Mouse (Mus musculus) heart, embryonic 10.5 days (tissue): ENCODE measurements at regions not wholly inside any gene's neighbourhood (a gene's known extent, or its start where the extent isn't known, plus 50 kb on each side); places are given as distances from the start of the nearest gene placed in this dataset.
A peak's percentile ranks its signal among the peaks of the same experiment; 100 is the strongest.

Experiments
- DNase-seq: peaks from one replicate; pipeline ENCODE4 v3.0.0-alpha.2; 2017; ENCODE audit warnings: low spot score
- H3K27ac ChIP-seq: fragments of 300-500 bp; sonication (generic); 2 replicates; pipeline ENCODE4 v1.5.1; 2016; ENCODE audit warnings: mild to moderate bottlenecking
- H3K27me3 ChIP-seq: fragments of 300-500 bp; sonication (generic); 2 replicates; pipeline ENCODE4 v1.6.1; 2016; ENCODE audit warnings: mild to moderate bottlenecking; ENCODE audit not compliant: poor library complexity, insufficient read depth, severe bottlenecking
- H3K36me3 ChIP-seq: fragments of 300-500 bp; sonication (generic); 2 replicates; pipeline ENCODE4 v1.6.1; 2016; ENCODE audit warnings: mild to moderate bottlenecking, moderate library complexity
- H3K4me1 ChIP-seq: fragments of 300-500 bp; sonication (generic); 2 replicates; pipeline ENCODE4 v1.6.1; 2016; ENCODE audit warnings: mild to moderate bottlenecking
- H3K4me3 ChIP-seq: fragments of 300-500 bp; sonication (generic); 2 replicates; pipeline ENCODE4 v1.5.1; 2016; ENCODE audit warnings: mild to moderate bottlenecking, moderate library complexity
- H3K9me3 ChIP-seq: fragments of 300-500 bp; sonication (generic); 2 replicates; pipeline ENCODE4 v1.6.1; 2016; ENCODE audit warnings: mild to moderate bottlenecking, moderate library complexity
- WGBS: fragments of 180-500 bp; shearing (Covaris S2); methylation state at CpG from one replicate; pipeline ENCODE4 v1.1.7; 2016; 5-methylcytosine and 5-hydroxymethylcytosine counted together

DNA sequence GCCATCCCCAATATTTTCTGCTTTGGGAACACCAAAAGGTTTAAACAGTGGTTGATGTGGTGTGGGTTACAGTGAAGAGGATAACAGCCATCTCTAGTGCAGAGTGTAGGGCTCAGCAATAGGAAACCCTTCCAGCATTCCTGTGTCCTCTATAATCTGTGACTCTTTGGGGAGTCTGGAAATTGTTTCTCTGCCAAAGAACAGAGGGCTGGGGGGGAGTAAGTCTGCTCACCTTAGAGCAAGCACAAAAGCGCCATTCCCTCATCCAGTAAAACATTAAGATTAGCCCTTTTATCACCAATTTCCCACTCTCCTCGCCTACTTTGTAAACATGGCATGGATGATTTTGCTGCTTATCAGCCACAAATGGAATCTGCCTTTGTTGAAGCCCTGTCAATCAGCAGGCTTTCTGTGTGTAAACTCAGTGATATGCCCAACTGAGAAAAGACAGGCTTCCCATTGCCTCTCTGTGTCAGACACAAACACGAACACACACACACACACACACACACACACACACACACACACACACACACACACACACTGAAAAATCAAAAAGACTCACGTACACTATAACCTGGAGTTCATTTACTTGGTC, 386.8 kb upstream of the Map3k7 start:
- H3K9me3 ChIP-seq = no peaks in the 10 kb centered on the region
- peaks cover 15% of the 10 kb centered on the region; the same call in 1 of the 2 replicates for H3K4me1 ChIP-seq
- DNase-seq = no peak
- WGBS = 7% methylated on average over 4 of the region's 4 CpGs
- peaks cover 4% of the 10 kb centered on the region; the same call in 1 of the 2 replicates for H3K27me3 ChIP-seq
- H3K36me3 ChIP-seq = no peaks in the 10 kb centered on the region
- H3K4me3 ChIP-seq = no peak overlapping the region
- H3K27ac ChIP-seq = no peak overlapping the region

- H3K36me3 ChIP-seq = no peaks in the 10 kb centered on the region
- H3K27ac ChIP-seq = no peak overlapping the region
- H3K9me3 ChIP-seq = no peaks in the 10 kb centered on the region
- no peaks in the 10 kb centered on the region for H3K27me3 ChIP-seq
- no peak overlapping the region for H3K4me3 ChIP-seq
- 78% methylated on average over 2 of the region's 2 CpGs for WGBS
- no peak for DNase-seq
- H3K4me1 ChIP-seq = no peaks in the 10 kb centered on the region
These were observed 380.4 kb upstream of the Map3k7 start for GRCm38 (mm10) chr4:31583495-31583894.

DNA sequence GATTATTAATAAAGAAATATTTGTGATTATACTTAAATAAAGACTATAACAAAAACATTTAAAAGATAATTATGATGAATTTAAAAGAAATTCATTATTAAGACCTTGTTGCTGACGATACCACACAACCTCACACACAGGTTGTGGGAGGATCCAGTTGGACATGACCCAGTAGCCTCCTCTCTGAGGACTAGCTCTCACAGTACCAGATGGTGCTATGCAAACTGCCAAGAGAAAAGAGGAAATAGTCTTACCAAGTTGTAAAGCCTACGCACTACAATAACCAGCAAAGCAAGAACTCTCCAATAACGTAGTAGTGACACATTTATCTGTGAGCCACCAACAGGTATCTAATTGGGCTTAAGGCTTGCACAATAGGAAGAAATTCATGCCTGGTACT, 379.7 kb upstream of the Map3k7 start:
- Histone ChIP-seq H3K27me3 (no peaks in the 10 kb centered on the region), H3K4me1 (no peaks in the 10 kb centered on the region), H3K27ac (no peak overlapping the region), H3K9me3 (no peaks in the 10 kb centered on the region), H3K36me3 (no peaks in the 10 kb centered on the region), H3K4me3 (no peak overlapping the region)
- WGBS = 92% methylated on average over 3 of the region's 3 CpGs
- DNase-seq = no peak

DNA sequence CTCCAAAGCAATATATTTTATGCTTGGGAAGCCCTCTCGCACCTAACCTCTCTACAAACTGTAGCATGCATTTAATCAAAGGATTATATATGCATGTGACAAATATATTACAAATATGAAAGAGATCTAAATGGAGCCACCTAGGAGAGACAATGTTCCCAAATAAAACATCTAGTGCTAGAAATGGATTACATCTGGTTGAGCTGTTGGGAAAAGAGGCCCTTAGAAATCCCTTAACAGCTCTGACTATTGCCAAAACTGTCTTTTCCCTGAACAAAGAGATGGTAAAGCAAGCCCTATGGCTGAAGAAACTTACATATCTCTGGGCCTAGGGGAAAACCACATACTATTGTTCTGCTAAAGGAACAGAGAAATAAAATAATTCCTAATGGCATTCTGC, 369.8 kb upstream of the Map3k7 start:
- Histone ChIP-seq H3K9me3 (no peaks in the 10 kb centered on the region), H3K4me1 (no peaks in the 10 kb centered on the region), H3K27me3 (no peaks in the 10 kb centered on the region), H3K36me3 (no peaks in the 10 kb centered on the region), H3K4me3 (no peak overlapping the region), H3K27ac (no peak overlapping the region)
- 81% methylated on average over 1 of the region's 1 CpGs for WGBS
- DNase-seq = no peak

GRCm38 (mm10) chr4:31601536-31601935, 362.4 kb upstream of the Map3k7 start:
- WGBS = 77% methylated on average over 8 of the region's 8 CpGs
- no peak for DNase-seq
- Histone ChIP-seq H3K4me3 (no peak overlapping the region), H3K36me3 (no peaks in the 10 kb centered on the region), H3K27me3 (no peaks in the 10 kb centered on the region), H3K9me3 (no peaks in the 10 kb centered on the region), H3K4me1 (0 out of 2 replicates have a peak, but pooled peaks cover 5% of the 10 kb centered on the region), H3K27ac (no peak overlapping the region)

GRCm38 (mm10) chr4:31603776-31604175, 360.1 kb upstream of the Map3k7 start:
- Histone ChIP-seq H3K4me3 (no peak overlapping the region), H3K9me3 (no peaks in the 10 kb centered on the region), H3K27ac (no peak overlapping the region), H3K27me3 (no peaks in the 10 kb centered on the region), H3K36me3 (no peaks in the 10 kb centered on the region), H3K4me1 (0 out of 2 replicates have a peak, but pooled peaks cover 5% of the 10 kb centered on the region)
- DNase-seq = no peak
- 88% methylated on average over 2 of the region's 2 CpGs for WGBS

DNA sequence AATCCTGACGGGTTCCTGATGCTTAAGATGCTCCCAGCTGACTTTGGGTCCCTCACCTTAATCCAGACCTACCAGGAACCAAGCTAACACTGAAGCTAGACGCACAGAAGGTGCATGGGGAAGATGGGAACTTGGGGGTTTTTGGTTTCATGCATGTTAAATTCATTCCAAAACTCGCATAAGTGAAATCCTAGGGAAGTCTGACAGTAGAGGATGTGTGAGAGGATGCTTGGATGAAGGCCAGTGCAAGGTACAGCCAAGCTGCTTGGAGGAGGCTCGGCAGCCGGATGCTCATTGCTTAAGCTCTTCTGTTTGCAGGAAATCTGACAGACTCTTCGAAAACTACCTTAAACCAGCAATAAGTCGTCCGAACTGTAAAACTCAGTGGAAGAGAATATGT, 355.1 kb upstream of the Map3k7 start:
- Histone ChIP-seq H3K4me1 (peaks cover 5% of the 10 kb centered on the region; the same call in 1 of the 2 replicates), H3K36me3 (no peaks in the 10 kb centered on the region), H3K4me3 (no peak overlapping the region), H3K9me3 (no peaks in the 10 kb centered on the region), H3K27me3 (no peaks in the 10 kb centered on the region), H3K27ac (no peak overlapping the region)
- 82% methylated on average over 8 of the region's 8 CpGs for WGBS
- no peak for DNase-seq

- Histone ChIP-seq H3K36me3 (no peaks in the 10 kb centered on the region), H3K4me1 (peaks cover 5% of the 10 kb centered on the region; the same call in 1 of the 2 replicates), H3K27me3 (no peaks in the 10 kb centered on the region), H3K9me3 (no peaks in the 10 kb centered on the region), H3K27ac (no peak overlapping the region), H3K4me3 (no peak overlapping the region)
- DNase-seq = no peak
- WGBS = 79% methylated on average over 6 of the region's 6 CpGs
These were observed 354.3 kb upstream of the Map3k7 start for GRCm38 (mm10) chr4:31609559-31609958.

DNA sequence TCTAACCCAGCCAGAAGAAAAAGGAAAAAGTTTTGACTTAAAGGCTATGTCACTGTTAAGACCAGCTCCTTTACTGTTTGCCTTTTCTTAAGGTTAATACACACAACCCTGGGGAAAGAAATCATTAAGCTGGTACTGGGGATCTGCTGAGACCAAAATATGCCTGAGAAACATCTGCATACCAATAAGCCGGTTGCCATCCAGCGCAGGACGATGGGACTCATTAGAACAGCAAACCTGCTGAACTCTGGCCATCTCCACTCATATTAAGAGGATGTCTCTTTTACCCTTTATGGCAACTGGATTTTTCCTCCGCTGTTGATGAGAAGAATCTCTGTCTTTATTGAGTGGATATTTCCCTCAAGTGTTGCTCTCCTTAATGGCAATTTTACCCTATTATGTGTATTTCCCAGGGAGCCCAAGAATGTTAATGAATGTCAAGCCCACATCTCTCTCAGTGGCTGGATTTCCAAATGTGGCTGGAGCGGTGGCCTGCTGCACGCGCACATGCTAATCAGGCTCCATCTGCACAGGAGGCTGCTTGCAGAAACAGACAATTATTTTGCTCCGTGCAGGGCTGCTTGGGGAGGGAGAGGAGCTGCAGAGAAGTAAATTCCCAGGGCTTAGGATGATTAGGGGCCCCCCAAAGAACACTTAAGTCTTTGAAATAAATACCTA, 351.6 kb upstream of the Map3k7 start:
- DNase-seq = no peak
- H3K27me3 ChIP-seq = no peaks in the 10 kb centered on the region
- H3K36me3 ChIP-seq = no peaks in the 10 kb centered on the region
- H3K4me1 ChIP-seq = peaks cover 5% of the 10 kb centered on the region; the same call in 1 of the 2 replicates
- 57% methylated on average over 8 of the region's 8 CpGs for WGBS
- no peaks in the 10 kb centered on the region for H3K9me3 ChIP-seq
- H3K27ac ChIP-seq = no peak overlapping the region
- H3K4me3 ChIP-seq = no peak overlapping the region

GRCm38 (mm10) chr4:31612825-31613514, 350.9 kb upstream of the Map3k7 start:
- Histone ChIP-seq H3K36me3 (no peaks in the 10 kb centered on the region), H3K4me1 (peaks cover 5% of the 10 kb centered on the region; the same call in 1 of the 2 replicates), H3K9me3 (no peaks in the 10 kb centered on the region), H3K4me3 (no peak overlapping the region), H3K27me3 (no peaks in the 10 kb centered on the region), H3K27ac (0 out of 2 replicates have a peak overlapping the region, but pooled peaks have one; percentile 29)
- WGBS = 68% methylated on average over 9 of the region's 9 CpGs
- DNase-seq = no peak

DNA sequence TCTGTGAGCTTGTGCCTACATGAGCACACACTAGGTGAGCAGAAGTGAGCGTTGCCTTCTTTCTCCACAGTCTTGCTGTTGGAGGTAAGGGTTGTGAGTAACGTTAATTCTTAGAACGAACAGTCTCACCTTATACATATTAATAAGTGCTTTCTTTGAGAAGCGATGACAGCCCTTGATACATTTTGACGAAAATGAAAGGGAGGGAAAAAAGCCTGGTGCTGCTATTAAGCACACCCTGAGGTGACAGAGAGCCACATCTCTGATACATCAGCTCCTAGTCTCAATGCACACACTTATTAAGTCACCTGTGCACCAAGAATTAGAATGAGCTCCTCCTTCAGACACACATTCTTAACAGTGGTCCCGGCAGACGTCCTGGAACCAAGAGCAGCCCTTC, 346.3 kb upstream of the Map3k7 start:
- H3K36me3 ChIP-seq = no peaks in the 10 kb centered on the region
- 75% methylated on average over 7 of the region's 7 CpGs for WGBS
- H3K27me3 ChIP-seq = no peaks in the 10 kb centered on the region
- H3K27ac ChIP-seq = no peak overlapping the region
- peaks cover 2% of the 10 kb centered on the region; the same call in 1 of the 2 replicates for H3K4me1 ChIP-seq
- no peaks in the 10 kb centered on the region for H3K9me3 ChIP-seq
- no peak for DNase-seq
- H3K4me3 ChIP-seq = no peak overlapping the region

DNA sequence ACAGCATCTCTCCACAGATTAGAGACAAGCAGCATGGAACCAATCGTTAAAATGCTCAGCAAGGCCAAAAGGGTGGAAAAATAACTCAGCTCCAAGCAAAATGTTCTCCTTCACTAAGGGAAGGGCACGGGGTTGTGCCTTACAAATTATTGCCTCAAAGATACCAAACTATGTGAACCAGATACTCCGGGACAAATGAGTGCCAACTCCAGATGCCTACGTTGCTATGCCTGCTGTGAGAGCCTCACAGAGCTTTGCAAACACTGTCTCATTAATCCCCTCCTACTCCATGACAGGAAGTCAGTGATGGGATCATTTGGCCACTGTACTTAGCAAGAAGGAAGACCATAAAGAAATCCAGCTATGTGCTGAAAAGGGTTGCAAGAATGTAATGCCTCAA, 345.9 kb upstream of the Map3k7 start:
- DNase-seq = no peak
- H3K36me3 ChIP-seq = no peaks in the 10 kb centered on the region
- no peaks in the 10 kb centered on the region for H3K4me1 ChIP-seq
- H3K9me3 ChIP-seq = no peaks in the 10 kb centered on the region
- no peaks in the 10 kb centered on the region for H3K27me3 ChIP-seq
- no peak overlapping the region for H3K27ac ChIP-seq
- WGBS = 68% methylated on average over 4 of the region's 4 CpGs
- no peak overlapping the region for H3K4me3 ChIP-seq

DNA sequence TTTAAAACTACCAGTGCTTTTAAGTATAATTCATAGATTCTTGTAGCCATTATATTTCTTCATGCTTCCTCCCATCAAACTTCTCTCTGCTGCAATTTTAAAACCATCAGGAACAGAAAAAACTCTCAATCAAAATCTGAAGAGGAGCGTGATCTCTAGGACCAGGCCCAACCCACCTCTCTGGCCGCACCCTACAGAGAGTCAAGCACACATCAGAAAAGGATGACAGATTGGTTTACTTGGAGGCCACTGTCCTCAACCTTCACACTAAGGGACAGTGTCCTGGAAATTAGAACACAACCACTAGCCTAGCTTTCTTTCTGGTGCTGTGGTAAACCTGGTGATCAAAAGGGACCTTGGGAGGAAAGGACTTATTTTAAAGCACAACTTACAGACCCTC, 342.7 kb upstream of the Map3k7 start:
- H3K4me1 ChIP-seq = no peaks in the 10 kb centered on the region
- H3K27ac ChIP-seq = no peak overlapping the region
- no peak for DNase-seq
- no peaks in the 10 kb centered on the region for H3K9me3 ChIP-seq
- WGBS = 80% methylated on average over 2 of the region's 2 CpGs
- H3K36me3 ChIP-seq = no peaks in the 10 kb centered on the region
- H3K27me3 ChIP-seq = 0 out of 2 replicates have a peak, but pooled peaks cover 7% of the 10 kb centered on the region
- H3K4me3 ChIP-seq = no peak overlapping the region
